ENCODE assay signal across 8 mouse cellular contexts in genomic region chr1:136017907-136018313, GRCm38 (mm10). TPM values are rescaled to one million over a fixed set of nuclear protein-coding genes. Genes with fewer than 3 reads are reported as not detected.
DNase-seq lines count a peak whose midpoint lies in the region; ATAC-seq lines count a peak whose summit lies in the region.

No protein-coding gene starts in this region.

- no peaks in the 10 kb centered on the region for H3K9me3 ChIP-seq in forebrain, embryonic 14.5 days (replicated peaks; ENCODE audit: control insufficient read depth, low read length)
- H3K9me3 ChIP-seq in neural tube, embryonic 15.5 days (replicated peaks), result no peaks in the 10 kb centered on the region

- intact Hi-C loops in heart, postnatal 14 days (cut with DNase I), result no loop called here

- peak overlapping the region; percentile 89 for H3K9ac ChIP-seq in forebrain, embryonic 14.5 days (ENCODE audit: low read length)
- peak overlapping the region; percentile 79 for H3K9ac ChIP-seq in neural tube, embryonic 15.5 days (replicated peaks)

- ATAC-seq in forebrain, embryonic 14.5 days, result peak; percentile 100
- peak; percentile 100 for ATAC-seq in neural tube, embryonic 15.5 days (ENCODE audit: low FRiP score)

- H3K27me3 ChIP-seq in forebrain, embryonic 14.5 days (replicated peaks; ENCODE audit: control insufficient read depth, insufficient read depth, low read length), result no peaks in the 10 kb centered on the region
- no peaks in the 10 kb centered on the region for H3K27me3 ChIP-seq in neural tube, embryonic 15.5 days (replicated peaks)

- peaks cover 24% of the 10 kb centered on the region for H3K36me3 ChIP-seq in forebrain, embryonic 14.5 days (ENCODE audit: control insufficient read depth, insufficient read depth, low read length)
- H3K36me3 ChIP-seq in neural tube, embryonic 15.5 days, result peaks cover 26% of the 10 kb centered on the region

- H3K4me1 ChIP-seq in forebrain, embryonic 14.5 days (ENCODE audit: control insufficient read depth, insufficient read depth, low read length), result peaks cover 13% of the 10 kb centered on the region
- peaks cover 18% of the 10 kb centered on the region for H3K4me1 ChIP-seq in neural tube, embryonic 15.5 days

- peak overlapping the region; percentile 97 for H3K4me2 ChIP-seq in forebrain, embryonic 14.5 days (ENCODE audit: low read length)
- H3K4me2 ChIP-seq in neural tube, embryonic 15.5 days, result peak overlapping the region; percentile 83

- WGBS in forebrain, embryonic 14.5 days, result 0% methylated on average over 22 of the region's 22 CpGs
- WGBS in neural tube, embryonic 15.5 days, result under 1% methylated on average over 22 of the region's 22 CpGs

- peak; percentile 97 for DNase-seq in ES-CJ7 (ENCODE audit: low read depth, low spot score)
- peak; percentile 90 for DNase-seq in cerebellum, adult 11 months
- DNase-seq in forebrain, embryonic 14.5 days (ENCODE audit: low spot score), result peak; percentile 99
- peak; percentile 89 to 93 for DNase-seq in heart, postnatal 14 days
- DNase-seq in layer of hippocampus, adult 11-12 months (ENCODE audit: low spot score), result peak; percentile 94
- DNase-seq in lung, adult 18-20 months, result peak; percentile 92 to 94
- DNase-seq in testis, postnatal 14 days (ENCODE audit: low spot score), result peak; percentile 92

- H3K4me3 ChIP-seq in forebrain, embryonic 14.5 days (ENCODE audit: low read depth, low read length), result peak overlapping the region; percentile 86
- peak overlapping the region; percentile 81 for H3K4me3 ChIP-seq in neural tube, embryonic 15.5 days (replicated peaks)

- peak overlapping the region; percentile 44; the same call in 1 of the 2 replicates for H3K27ac ChIP-seq in forebrain, embryonic 14.5 days (ENCODE audit: low read depth, low read length)
- H3K27ac ChIP-seq in neural tube, embryonic 15.5 days (replicated peaks), result peak overlapping the region; percentile 84

RNA-seq across cellular contexts. Expression of gene Tmem9, which starts 10.0 kb away (rescaled TPM):
- 129 and 143 TPM in 2 replicates for polyA plus RNA-seq in forebrain, embryonic 14.5 days (2014; fragmentation: Nextera tagmentation; extraction: Ambion mirVana)
- 10 to 100 TPM; 16.1 to 20.0 TPM for total RNA-seq in heart, postnatal 14 days (2021)
- polyA plus RNA-seq in neural tube, embryonic 15.5 days (2015; fragmentation: Nextera tagmentation; extraction: Ambion mirVana), result 188 and 194 TPM in 2 replicates

RNA-seq across cellular contexts. Expression of gene Igfn1, which starts 11.8 kb away (rescaled TPM):
- polyA plus RNA-seq in forebrain, embryonic 14.5 days (2014; fragmentation: Nextera tagmentation; extraction: Ambion mirVana), result not detected in 2 replicates
- under 1 TPM in 1 of 2 experiments, not detected in 1; 0.05 TPM for total RNA-seq in heart, postnatal 14 days (2021)
- not detected in 2 replicates for polyA plus RNA-seq in neural tube, embryonic 15.5 days (2015; fragmentation: Nextera tagmentation; extraction: Ambion mirVana)

RNA-seq across cellular contexts. Expression of gene Ascl5, which starts 32.7 kb away (rescaled TPM):
- polyA plus RNA-seq in forebrain, embryonic 14.5 days (2014; fragmentation: Nextera tagmentation; extraction: Ambion mirVana), result not detected in 2 replicates
- not detected for total RNA-seq in heart, postnatal 14 days (2021)
- polyA plus RNA-seq in neural tube, embryonic 15.5 days (2015; fragmentation: Nextera tagmentation; extraction: Ambion mirVana), result not detected in 2 replicates

RNA-seq across cellular contexts. Expression of gene Cacna1s, which starts 34.6 kb away (rescaled TPM):
- 0.08 and 0.46 TPM in 2 replicates for polyA plus RNA-seq in forebrain, embryonic 14.5 days (2014; fragmentation: Nextera tagmentation; extraction: Ambion mirVana)
- 1 to 10 TPM; 1.6 to 1.7 TPM for total RNA-seq in heart, postnatal 14 days (2021)
- 0.75 and 1.1 TPM in 2 replicates for polyA plus RNA-seq in neural tube, embryonic 15.5 days (2015; fragmentation: Nextera tagmentation; extraction: Ambion mirVana)

Comparison
In these comparisons a context has a peak if more than half of its experiments do, and no peak if none do; other contexts are left out.
1. Peak in every context shown above with its lines: DNase-seq, ATAC-seq, H3K4me3 ChIP-seq and H3K27ac ChIP-seq.